Mouse (Mus musculus): ENCODE results near the gene Wfikkn2.
A peak's percentile ranks its signal among the peaks of the same experiment; 100 is the strongest.

Wfikkn2 gene

DNA sequence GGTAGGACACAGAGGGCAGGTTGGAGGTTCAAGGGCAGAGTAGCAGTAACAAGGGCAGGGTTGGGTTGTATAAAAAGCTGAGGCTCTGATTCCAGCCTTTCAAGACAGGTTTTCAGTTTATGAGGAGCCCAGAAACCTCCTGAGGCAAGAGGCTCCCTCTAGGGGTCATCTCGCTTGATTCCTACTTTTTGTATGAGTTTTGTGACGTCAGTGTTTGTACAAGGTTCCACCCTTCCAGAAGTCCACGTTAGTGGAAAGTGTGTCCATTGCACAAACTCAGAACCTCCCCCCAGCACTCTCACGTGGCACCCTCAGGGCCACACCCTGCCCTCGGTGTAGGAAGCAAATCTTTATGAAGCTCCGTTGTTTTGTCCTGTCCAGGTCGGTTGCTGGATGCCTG is 19.8 kb downstream of the Wfikkn2 start:
- no peak for DNase-seq (ENCODE audit: low read depth, low spot score)

DNA sequence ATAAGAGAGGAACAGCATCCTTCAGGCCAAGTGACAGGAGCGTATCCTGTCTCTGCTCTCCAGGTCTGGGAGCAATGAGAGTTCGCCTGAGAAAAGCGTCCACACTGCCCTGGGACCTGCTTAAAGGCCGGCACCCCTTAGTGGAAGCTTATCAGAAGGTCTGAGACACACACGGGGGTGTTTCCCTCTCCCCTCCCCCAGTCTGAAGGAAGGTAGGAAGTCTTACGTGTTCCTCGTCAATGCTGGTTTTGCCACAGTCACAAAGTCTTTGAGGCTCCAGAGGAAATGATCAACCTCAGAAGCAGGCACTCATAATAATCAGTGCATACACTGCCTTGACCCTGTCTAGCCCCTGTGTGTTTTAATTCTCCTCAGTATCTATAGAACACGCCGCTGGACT is 22.3 kb downstream of the Wfikkn2 start:
- no peak for DNase-seq (ENCODE audit: low read depth, low spot score)

DNA sequence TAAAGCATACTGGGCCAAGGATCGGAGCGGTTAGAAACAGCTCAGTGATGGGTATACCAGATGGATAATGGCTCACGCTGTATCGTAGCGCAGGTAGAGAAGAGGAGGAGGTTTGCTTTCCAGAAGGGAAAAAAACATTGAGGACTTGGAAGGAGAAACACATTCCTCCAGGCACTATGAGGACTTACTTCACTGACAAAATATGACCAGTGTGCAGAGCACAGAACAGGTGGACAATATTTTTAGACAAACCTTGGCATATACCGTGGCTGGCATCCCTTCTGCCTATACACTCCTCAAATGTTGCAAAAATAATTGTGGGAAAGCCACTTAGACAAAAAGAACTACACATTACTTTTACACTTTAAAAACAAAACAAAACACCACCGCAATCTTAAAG is 24.5 kb downstream of the Wfikkn2 start:
- DNase-seq (ENCODE audit: low read depth, low spot score), result no peak

DNA sequence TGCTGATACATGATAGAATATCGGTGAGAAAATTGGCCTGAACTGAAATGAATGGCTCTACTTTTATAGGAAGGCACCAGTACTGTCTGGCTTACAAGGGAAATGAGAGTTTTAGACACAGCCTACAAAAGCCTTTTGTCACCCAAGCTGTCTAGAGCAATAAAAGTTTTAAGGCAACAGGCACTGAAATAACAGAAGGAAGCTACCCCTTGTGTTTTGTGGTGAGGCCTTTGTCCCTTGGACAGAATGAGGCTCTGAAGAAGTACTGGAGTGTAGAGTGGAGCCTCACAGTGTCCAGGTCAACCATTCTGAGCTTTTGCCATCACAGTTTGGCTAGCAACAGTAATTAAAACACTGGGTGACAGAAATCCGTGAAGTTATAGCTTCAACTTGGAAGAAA is 29.6 kb downstream of the Wfikkn2 start:
- DNase-seq (ENCODE audit: low read depth, low spot score), result no peak

DNA sequence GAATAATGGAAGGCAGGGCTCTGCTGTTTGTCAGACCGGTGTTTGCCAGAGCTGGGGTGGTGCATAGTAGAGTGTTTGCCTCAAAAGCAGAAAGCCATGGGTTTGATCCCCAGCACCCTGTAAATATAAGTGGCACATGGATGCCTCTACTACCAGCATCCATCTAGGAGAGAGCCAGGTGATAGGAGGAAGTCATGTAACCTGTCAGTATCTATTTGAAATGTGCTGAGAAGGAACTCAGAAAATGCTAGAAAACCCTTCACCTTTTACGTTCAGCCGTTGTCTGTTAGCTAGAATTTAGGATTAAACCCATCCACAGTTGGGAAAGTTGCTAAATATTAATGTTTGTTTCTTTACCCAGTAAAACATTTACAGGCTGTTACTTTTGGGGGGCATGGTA is 30.2 kb downstream of the Wfikkn2 start:
- no peak for DNase-seq (ENCODE audit: low read depth, low spot score)

DNA sequence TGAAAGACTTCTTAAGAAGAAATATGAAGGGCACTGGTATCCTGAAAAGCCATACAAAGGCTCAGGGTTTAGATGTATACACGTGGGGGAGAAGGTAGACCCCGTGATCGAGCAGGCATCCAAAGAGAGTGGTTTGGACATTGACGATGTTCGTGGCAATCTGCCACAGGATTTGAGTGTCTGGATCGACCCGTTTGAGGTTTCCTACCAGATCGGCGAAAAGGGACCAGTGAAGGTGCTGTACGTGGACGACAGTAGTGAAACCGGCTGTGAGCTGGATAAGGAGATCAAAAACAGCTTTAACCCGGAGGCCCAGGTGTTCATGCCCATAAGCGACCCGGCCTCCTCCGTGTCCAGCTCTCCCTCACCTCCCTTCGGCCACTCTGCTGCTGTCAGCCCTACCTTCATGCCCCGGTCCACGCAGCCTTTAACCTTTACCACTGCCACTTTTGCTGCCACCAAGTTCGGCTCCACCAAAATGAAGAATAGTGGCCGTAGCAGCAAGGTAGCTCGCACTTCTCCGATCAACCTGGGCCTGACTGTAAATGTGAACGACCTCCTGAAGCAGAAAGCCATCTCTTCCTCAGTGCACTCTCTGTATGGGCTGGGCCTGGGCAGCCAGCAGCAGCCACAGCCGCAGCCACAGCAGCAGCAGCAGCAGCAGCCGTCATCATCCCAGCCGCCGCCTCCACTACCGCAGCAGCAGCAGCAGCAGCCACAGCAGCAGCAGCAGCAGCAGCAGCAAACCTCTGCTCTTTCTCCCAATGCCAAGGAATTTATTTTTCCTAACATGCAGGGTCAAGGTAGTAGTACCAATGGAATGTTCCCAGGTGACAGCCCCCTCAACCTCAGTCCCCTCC is 31.8 kb downstream of the Wfikkn2 start:
- DNase-seq (ENCODE audit: low read depth, low spot score), result no peak

DNA sequence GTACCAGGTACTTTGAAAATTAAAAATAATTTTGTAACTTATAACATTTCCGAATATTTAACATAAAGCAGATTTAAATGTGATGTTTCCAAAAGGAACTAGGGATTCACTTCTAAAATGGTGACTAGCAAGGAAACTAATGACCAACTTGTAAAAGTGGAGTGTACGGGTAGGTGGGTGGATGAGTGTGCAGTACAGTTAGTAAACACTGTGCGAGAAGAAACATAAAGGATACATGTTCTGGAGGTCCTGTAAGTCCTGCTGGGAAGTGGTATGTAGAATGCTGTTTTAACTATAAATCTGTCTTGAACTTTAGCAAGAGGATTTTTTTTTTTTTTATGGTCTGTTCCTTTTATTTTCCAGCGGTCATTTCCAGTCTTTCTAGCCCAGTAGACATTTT is 32.8 kb downstream of the Wfikkn2 start:
- DNase-seq (ENCODE audit: low read depth, low spot score), result no peak

DNA sequence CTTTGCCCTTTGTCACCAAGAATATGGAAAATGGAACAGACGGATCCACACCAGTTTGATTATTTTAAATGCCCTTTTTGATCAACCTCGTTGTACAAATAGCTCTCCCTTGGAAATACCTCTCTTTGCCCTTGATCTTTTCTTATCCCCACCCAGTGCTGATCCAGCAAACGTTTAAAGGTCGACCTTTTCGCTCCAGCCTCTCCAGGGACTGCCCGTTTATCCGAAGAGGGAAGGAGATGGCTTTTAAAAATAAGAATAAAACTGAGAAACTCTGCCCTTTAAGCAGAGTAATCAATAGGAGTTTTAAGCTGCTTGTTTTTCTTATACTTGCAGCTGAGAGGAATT is 33.3 kb downstream of the Wfikkn2 start:
- no peak for DNase-seq (ENCODE audit: low read depth, low spot score)

DNA sequence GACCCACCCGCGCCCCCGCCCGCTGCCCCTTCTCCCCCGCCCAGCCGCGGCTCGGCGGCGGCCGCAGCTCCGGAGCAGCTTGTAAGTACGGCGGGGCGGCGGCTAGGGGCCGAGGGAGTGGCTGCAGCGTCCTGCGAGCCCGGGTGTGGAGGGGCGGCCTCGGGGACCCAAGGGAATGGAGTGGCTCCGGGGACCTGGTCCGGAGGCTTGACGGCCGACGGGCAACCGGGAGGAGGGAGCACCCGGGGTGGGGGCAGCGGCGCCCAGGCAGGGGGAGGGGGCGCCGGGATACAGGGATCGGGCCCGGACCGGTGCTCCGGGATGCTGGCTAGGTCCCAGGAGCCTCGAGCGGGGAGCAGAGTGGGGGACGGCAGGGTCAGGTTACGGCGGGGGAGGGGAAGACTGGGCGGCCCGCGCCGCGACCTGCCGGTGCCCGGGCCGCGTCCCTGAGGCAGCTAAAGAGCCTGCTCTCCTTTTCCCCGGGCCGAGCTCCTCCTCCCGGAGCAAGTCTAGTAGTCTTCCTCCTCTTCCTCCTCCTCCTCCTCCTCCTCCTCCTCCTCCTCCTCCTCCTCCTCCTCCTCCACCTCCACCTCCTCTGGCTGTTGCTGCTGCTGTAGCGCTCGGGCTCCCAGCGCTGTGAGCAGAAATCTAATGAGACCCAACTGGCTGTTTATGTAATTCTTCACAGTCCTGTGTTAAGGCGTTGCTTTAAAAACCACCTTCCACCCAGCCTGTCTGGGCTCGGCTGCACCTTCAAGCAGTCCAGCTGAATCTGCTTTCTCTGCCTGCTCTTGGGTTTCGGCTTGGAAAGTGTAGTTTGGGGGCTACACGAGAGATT is 33.9 kb downstream of the Wfikkn2 start:
- no peak for DNase-seq (ENCODE audit: low read depth, low spot score)

DNA sequence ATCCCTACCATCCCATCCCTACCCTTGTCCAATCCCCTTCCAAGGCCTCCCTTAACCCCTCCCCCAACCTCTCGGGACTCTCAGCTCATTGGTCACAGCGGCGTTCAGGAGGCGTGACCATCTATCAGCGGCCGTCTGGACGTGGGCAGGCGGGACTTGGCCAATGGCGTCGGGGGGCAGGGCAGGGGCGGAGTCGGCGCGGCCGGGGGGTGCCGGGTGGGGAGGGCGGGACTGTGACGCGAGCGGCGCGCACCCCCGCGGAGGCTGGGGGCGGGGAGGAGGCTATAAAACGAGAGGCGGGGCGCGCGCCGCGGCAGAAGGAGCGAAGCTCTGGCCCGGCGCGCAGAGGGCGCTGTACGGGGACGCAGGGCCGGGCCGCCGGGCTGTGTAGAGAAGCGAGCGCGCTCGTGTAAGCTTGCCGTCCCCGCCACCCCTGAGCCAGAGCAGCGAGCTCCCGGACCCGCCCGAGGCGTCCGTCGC is 34.6 kb downstream of the Wfikkn2 start, which contains the start of gene Tob1:
Tob1 (plus strand) TSS at position 331 of the 480 bp plus-strand sequence.
- DNase-seq (ENCODE audit: low read depth, low spot score), result peak; percentile 100

DNA sequence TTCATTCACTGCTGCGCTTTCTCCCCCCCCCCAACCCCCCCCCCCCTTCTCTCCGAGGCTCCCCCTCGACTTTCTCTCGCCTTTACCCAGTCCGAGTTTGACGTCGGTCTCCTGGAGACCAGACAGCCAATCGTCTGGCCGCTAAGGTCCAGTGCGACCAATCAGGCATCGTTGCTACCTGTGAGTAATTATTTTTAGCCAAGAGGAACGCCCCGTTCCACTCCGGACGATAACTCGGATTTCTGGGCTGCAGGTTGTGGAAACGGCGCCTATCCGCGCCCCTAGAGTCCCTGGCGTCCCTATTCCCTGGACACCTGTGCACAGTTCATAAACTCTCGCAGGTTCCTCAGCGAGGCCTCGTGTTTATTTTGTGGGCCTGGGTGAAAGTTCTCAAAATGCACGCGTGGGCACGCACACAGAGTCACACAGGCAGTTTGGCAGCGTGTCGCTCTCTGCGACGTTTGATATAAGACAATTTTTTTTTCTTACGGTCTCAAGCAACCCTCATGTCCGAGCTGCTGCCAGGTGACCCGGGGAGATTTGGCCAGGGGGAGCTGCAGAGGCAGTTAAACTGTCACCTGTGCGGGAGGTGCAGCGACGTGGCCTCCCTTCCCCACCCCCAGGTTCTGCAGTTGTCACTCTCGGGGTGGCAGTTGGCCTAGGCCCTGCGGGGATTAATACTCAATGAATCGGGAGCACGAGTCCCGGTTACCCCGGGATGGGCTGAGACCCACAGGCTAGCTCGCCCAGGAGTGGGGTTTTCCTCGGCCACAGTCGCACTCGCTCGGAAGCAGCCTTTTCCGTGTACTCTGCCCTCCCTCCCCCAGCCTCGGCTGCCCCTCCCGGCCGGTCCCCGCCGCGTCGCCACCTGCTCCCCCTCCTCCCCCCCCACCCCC is 35.4 kb downstream of the Wfikkn2 start:
- DNase-seq (ENCODE audit: low read depth, low spot score), result peak; percentile 90

DNA sequence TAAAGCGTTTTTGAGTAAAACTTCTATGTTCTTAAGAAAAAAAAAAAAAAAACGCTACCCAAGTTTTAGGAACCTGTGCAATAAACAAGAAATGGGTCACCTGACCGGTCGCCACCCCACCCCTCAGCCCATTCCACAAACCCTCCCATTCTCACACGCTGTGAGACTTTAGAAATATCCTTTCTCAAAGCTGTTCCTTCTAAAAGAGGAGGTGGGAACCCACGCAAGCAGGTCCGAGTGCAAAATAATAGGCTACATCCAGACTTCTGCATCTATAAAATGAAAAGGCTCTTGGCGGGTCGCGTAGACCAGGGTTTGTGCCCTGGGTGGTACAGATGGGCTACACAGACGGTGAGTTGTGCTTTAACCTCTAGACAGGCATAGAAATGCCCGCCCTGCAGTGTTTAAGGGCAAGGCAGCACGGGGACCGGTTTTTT is 36.1 kb downstream of the Wfikkn2 start:
- no peak for DNase-seq (ENCODE audit: low read depth, low spot score)

DNA sequence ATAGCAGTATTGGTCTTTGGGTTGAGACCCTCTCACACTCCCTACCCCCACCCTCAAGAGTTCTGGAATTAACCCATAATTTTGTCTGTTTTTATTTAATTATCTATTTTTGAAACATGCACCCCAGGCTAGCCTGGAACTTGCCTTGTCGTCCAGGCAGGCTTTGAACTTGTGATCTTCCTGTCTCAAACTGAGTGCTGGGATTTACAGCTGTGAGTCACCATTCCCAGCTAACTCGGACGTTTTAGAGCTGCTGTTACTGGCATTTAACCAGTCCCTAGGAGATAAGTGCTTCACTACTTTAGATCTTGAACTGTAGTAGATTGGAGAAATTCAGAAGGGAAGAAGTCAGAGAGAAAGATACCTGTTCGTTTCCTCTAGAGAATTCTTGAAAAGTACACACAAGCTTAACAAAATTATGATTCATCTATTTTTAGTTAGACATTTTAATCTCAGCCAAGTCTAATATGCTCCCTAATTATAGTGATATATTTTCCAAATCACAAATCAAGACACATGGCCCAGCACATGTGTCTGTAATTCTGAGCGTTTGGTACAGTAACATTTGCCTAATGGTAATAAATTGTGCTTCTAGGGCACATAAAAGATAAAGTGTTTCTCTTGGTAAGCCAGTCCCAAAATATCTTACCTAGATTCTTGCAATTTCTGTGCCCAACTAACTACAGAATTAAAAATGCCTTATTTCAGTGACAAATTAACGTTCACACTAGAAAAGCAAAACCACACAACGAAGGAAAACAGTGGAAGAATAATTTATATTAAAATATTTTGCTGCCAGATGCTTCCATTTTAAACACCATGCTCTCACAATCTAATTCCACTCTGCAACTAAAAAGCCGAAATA is 36.8 kb downstream of the Wfikkn2 start:
- DNase-seq (ENCODE audit: low read depth, low spot score), result no peak

DNA sequence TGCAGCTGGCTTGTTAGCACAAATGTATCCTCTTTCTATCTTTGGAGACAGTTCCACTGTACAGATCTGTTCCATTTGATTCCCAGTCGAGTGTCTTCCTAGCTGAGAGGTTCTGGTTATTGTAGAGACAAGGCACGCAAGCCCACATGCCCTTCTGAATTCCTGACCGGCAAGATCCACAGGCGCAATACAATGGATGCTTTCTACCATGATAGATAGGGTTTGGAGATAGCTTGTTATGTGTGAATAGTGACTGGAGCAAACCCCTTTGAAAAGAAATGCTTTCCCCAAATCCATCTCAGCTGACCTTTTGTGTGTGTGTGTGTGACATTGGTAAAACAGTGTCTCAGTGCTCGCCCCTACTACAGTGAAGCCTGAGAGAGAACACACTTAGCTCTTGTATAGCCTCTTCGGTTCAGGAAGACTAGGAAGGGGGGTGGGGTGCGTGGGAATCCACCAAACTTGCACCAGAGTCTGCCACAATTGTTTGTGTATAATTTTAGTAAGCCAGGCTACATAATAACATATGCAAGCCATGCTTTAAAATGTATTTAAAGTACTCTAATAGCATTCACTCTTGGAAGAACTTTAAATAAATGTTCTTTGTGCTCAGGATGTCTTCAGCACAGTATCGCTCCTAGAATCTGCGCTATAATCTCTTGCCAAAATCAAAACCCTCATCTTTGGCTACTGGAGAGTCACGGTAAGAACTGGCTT is 39.2 kb downstream of the Wfikkn2 start:
- DNase-seq (ENCODE audit: low read depth, low spot score), result no peak

DNA sequence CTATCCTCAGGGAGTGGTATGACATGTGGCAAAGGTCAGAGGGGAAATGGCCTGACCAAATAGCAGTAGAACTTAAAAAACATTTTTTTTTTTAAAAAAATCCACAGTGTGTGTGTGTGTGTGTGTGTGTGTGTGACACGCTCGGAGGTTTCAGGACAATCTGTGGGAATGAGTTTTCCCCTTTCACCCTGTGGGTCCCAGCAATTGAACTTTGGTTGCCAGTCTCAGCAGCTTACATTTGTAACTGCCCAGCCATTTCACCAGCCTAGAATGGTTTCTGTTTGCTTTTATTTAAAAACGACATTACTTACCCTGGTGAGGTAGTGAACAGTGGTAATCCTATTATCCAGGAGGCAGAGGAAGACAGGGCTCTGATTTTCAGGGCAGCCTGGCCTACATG is 42.7 kb downstream of the Wfikkn2 start:
- no peak for DNase-seq (ENCODE audit: low read depth, low spot score)

DNA sequence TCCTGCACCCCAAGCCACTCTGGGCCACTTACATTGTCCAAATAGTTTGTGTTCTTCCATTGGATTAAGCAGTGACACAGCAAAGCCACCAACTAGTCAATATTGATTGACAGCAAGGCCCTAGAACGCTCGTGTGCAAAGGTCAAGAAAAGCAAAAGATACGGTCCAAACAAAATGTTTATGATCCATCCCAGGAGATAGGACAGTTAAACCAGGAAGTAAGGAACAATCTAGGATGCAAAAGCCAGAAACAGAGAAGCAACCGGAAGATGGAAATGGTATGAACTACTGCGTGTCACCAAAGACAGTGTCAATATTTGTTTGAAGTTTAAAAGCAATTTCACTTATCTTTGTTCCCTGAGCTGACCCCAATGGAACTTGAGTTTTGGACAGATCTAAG is 43.7 kb downstream of the Wfikkn2 start:
- DNase-seq (ENCODE audit: low read depth, low spot score), result no peak

DNA sequence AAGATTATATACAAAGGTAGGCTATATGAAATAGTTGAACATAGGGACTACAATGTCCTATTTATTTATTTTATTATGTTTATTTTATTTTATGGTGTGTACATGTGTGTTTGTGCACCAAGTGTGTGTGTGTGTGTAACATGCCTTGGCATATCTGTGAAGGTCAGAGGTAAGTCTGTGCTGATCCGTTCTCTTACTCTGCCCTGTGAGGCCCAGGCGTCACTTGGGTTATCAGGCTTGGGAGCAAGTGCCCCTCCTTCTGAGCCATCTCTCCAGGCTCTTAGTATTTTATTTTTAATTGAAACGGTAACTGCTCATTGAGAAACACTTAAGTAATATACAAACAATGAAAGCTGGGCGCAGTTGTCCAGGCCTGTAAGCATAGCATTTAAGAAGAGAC is 45.4 kb downstream of the Wfikkn2 start:
- no peak for DNase-seq (ENCODE audit: low read depth, low spot score)

DNA sequence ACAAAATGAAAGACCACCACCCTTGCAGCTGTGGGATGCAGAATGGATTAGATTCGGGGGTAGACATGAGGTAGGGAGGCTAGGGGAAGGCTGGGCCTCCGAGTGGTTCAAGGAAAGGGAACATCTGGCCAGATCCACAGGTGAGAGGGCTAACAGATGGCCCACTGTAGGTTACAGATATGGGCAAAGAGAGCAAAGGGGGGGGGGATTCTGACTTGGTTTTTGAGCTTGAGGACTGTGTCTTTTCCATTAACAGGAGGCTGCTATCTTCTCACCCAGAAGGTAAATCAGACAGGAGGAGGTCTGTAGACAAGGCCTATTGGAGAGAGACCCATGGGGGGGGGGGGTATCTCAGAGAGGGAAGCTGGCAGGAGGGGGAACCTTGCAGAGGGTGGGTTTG is 46.0 kb downstream of the Wfikkn2 start:
- DNase-seq (ENCODE audit: low read depth, low spot score), result no peak

DNA sequence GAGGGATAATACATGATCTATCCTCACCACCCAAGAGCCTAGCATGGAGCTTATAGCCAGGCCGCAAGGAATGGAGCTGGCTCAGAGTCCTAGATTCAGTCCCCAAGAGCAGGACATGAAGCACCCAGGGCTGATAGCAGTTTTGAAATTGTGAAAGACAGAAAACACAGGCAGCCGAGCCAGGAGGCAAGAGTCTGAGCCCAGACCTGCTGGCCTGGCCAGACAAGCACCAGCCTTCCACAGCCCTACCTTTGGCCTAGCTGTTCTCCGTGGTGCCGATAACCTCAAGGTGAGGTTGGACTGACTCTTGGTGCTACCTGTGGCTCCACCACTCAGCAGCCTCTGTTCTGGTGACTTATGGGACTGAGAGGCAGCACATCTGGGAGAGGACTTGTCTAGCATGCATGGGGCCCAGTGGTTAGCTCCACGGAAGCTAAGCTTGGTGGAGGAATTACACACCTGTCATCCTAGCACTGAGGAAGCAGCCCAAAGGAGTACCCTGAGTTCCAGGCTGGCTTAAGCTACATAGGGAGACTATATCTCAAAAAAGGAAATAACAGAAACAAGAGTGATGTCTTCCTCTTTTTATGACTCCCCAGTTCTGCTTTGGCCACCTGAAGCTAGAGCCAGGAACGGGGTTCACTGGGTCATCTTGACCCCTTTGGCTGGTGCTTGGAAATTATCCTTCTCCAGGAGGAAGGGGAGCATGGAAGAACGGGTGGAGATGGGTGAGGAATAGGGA is 47.2 kb downstream of the Wfikkn2 start:
- no peak for DNase-seq (ENCODE audit: low read depth, low spot score)

Data from retina, postnatal 7 days (tissue).